Mouse (Mus musculus): ENCODE measurements at regions not wholly inside any gene's neighbourhood (a gene's known extent, or its start where the extent isn't known, plus 50 kb on each side); places are given as distances from the start of the nearest gene placed in this dataset.
A peak's percentile ranks its signal among the peaks of the same experiment; 100 is the strongest.
"Not testable (repeated sequence)": the region's sequence is repeated elsewhere in the genome, so short reads cannot be mapped to it uniquely, and the experiment has no call there.

DNA sequence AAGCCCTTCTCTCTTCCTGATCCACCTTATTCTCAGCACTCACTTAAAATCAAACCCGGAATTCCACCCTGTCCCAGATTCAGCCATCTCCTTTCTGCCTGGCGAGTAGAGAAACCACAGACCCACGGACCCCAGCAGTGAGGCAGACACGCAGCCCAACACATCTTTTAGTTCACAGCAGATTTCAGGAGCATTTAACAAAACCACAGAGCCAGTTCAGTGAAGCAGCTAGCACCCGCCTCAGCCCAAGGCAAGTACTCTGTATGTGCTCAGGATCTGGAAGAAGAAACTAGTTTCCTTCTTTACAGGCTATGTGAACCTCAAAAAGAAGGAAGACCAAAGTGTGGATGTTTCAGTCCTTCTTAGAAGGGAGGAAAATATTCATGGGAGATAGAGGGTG lies 560.6 kb downstream of the Nyap2 start:
- DNase-seq (ENCODE audit: low read depth, low spot score) = no peak

GRCm38 (mm10) chr1:81652990-81653717 lies 576.4 kb downstream of the Nyap2 start:
- no peak for DNase-seq (ENCODE audit: low read depth, low spot score)

DNA sequence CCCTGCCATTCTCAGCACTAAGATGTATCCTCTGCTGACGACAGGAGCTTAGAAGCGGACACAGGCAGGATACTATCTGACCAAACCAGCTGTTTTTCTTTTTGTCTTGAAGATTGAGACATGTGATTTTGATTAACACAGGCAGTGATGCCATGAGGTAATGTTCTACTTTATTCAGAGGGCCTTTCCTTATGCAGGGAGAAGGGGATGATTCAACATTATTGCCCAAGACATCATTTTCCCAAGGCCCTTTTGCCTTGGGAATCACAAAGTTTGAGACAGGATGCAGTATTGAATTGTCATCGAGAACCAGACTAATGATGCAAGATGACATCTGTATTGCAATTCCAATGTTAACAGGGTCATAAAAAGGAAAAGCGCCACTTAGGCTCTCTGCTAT lies 571.7 kb upstream of the Gm9747 start:
- DNase-seq (ENCODE audit: low read depth, low spot score) = no peak

DNA sequence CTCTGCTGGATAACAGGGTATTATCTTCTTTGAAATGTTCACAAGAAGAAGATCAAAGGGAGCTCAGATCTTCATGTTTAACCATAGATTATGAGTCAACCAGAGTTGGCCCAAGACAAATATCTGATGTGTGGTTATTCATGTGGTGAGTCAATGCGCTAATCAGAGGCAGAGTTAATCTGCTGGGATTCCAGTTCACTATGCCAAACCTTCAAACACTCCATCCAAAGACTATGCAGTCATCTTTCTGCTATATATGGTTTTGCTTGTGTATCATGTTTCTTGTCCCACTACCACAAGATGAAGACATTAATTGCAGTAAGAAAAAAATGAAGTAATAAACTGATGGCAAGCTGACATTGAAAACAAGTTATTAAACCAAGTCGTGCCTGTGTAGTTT lies 561.8 kb upstream of the Gm9747 start:
- no peak for DNase-seq (ENCODE audit: low read depth, low spot score)

- no peak for DNase-seq (ENCODE audit: low read depth, low spot score)
Measured at GRCm38 (mm10) chr1:81671725-81672124, 561.2 kb upstream of the Gm9747 start.

GRCm38 (mm10) chr1:81675576-81676342 lies 557.2 kb upstream of the Gm9747 start:
- no peak for DNase-seq (ENCODE audit: low read depth, low spot score)

GRCm38 (mm10) chr1:81677768-81678400 lies 555.0 kb upstream of the Gm9747 start:
- no peak for DNase-seq (ENCODE audit: low read depth, low spot score)

GRCm38 (mm10) chr1:81696129-81696528 lies 536.8 kb upstream of the Gm9747 start:
- DNase-seq (ENCODE audit: low read depth, low spot score) = no peak

GRCm38 (mm10) chr1:81709169-81709568 lies 523.7 kb upstream of the Gm9747 start:
- no peak for DNase-seq (ENCODE audit: low read depth, low spot score)

DNA sequence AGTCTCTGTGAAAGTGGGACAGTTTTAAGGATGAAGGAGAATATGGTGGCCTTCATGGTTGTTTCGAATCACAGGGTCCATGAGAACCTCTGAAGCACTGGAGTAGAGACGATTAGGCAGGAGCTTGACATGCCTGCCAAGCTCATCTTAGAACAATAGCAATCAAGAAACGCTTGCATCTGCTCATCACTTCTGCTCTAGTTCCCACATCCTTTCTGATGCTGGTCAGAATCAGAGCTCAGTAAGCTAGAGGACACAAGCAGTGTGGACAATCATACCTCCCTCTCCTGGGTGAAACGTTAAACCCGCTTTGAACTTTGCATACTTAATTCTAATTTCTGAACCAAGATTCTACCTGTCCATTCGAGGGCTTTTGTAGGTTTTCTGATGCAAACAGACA lies 515.8 kb upstream of the Gm9747 start:
- no peak for DNase-seq (ENCODE audit: low read depth, low spot score)

GRCm38 (mm10) chr1:81718233-81718632 lies 514.7 kb upstream of the Gm9747 start:
- DNase-seq (ENCODE audit: low read depth, low spot score) = peak; percentile 22

DNA sequence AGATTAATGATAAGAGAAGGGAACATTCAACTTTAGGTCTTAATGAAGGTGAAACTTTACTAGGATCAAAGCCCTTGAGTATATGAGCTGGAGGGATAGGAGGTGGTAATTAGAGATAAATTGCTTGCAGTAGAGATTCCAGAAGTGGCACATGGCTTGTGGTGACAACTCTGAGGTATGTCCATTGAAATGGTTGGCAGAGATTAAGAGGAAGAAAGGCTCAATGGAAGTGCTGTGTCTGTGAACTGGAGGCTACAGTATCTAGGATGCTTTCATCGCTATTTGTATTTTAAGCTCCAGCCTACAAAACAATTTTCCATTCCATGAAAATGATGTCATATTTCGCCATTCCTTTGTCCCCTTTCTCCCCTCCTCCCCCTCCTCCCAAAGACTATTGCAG lies 508.1 kb upstream of the Gm9747 start:
- no peak for DNase-seq (ENCODE audit: low read depth, low spot score)

- no peak for DNase-seq (ENCODE audit: low read depth, low spot score)
Measured at GRCm38 (mm10) chr1:81726268-81727132, 506.4 kb upstream of the Gm9747 start.

DNA sequence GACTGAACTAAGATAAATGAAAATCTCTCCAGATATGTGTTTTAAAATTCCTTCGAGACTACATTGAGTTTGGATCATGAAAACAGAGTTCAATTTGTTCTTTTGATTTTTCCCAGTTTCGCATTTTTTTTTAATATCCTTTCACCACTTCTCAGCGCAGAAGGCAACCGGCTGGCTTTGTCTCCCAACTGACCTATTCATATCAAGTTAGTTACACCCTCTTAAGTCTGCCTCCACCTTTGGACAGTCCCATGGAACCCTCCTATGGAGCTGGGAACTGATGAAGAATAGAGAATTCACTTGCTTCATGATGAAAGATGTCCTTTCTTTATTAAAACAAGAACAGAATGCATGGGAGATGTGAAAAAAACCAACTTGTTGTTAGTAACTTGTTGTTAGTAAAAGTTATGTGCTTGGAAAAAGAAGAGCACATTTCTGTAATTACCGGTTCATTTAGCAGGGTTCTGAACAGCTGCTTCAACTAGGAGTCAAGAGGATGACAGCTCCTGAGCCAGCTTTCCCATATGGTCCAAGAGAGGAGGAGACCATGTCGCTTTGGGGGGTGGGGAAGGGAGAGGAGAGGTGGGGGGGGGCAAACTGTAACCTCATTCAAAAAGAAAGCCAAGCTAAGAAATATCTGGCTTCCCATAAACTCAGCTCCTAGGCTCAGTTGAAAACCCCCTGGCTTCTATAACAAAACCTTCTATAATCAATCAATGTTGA lies 495.6 kb upstream of the Gm9747 start:
- no peak for DNase-seq (ENCODE audit: low read depth, low spot score)

- DNase-seq (ENCODE audit: low read depth, low spot score) = no peak
Measured at GRCm38 (mm10) chr1:81738384-81738783, 494.5 kb upstream of the Gm9747 start.

DNA sequence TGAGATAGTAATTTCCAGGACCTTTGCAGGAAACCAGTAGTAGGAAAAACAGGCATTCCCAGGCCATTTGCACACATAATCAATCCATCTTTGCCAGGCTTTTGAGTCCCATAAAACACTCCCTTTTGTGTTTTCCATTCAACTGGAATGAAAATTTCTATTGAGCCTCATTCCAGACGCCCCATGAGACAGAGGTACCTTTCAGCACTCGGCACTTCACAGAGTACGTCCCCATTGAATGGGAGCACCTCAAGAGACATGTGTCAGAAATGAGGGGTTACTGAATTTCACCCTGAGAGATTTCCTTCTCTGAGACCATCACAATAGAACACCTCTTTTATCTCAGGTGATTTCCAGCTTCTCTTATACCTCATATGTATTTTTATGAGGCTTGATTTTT lies 493.5 kb upstream of the Gm9747 start:
- no peak for DNase-seq (ENCODE audit: low read depth, low spot score)

DNA sequence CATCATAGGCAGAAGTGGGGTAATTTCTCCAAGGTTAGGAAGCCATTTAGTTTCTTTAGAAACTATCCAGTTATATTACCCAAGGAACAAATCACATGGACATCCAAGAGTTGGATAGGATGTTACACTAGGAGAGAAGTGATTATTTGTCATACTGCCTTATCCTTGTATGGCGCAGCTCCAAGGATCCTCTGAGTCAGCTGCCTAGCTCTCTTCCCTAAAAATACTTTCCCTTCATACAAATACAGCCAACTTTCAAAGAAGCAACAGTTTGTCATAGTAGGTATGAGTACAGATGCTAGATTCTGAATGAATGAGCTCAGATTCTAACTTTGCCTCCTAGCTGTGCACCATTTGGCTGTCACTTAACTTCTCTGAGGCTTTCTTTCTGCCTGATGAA lies 492.9 kb upstream of the Gm9747 start:
- no peak for DNase-seq (ENCODE audit: low read depth, low spot score)

DNA sequence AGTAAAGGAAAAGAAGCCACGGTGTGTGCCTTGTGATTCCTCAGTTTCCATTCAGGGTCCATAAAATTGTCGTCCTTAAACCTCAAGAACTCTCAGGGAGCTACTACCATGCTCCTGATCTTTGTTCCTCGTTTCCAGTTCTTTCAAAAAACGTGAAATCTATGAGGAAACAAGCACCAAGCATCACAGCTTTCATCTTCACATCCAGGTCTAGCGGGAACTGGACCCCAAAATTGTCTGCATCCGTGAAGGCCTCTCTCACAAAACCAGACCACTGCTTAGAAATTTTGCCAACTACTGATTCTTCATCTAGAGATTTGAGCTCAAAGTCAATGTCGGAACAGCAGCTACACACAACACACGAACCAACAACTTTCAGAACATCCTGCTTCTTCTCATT lies 491.0 kb upstream of the Gm9747 start:
- not testable (repeated sequence) for DNase-seq (ENCODE audit: low read depth, low spot score)

GRCm38 (mm10) chr1:81744524-81744923 lies 488.4 kb upstream of the Gm9747 start:
- DNase-seq (ENCODE audit: low read depth, low spot score) = peak; percentile 84

- no peak for DNase-seq (ENCODE audit: low read depth, low spot score)
Measured at GRCm38 (mm10) chr1:81745024-81745960, 487.6 kb upstream of the Gm9747 start.

Data from embryo, embryonic 11.5 days (tissue).